Mouse (Mus musculus) macrophage (primary cell): ENCODE measurements around the gene E030030I06Rik. TPM values are rescaled to one million over a fixed set of nuclear protein-coding genes. Genes with fewer than 3 reads are reported as not detected.
"Not testable (repeated sequence)": the region's sequence is repeated elsewhere in the genome, so short reads cannot be mapped to it uniquely, and the experiment has no call there.

Experiments
- H3K27ac ChIP-seq: fragments of 350-480 bp; formaldehyde crosslinking; 2 replicates; pipeline ENCODE4 v1.9.0; 2021
- H3K36me3 ChIP-seq: fragments of 350-480 bp; formaldehyde crosslinking; 2 replicates; pipeline ENCODE4 v1.9.0; 2021; ENCODE audit errors: inconsistent target
- H3K4me3 ChIP-seq: fragments of 350-480 bp; formaldehyde crosslinking; 2 replicates; pipeline ENCODE4 v1.9.0; 2021; ENCODE audit errors: inconsistent target
- H3K79me2 ChIP-seq: fragments of 350-480 bp; formaldehyde crosslinking; 2 replicates; pipeline ENCODE4 v1.9.0; 2021; ENCODE audit errors: inconsistent target
- WGBS: methylation state at CpG from one replicate; pipeline ENCODE4 v1.1.7; 2026; ENCODE audit warnings: inconsistent platforms; ENCODE audit not compliant: missing documents; 5-methylcytosine and 5-hydroxymethylcytosine counted together
- polyA plus RNA-seq: library from polyadenylated mRNA; stranded (reverse); fragments of 250-400 nt; gene quantifications from 3 replicates; pipeline ENCODE4 v1.2.4, GENCODE M21; 2018; ENCODE audit warnings: inconsistent platforms

Gene E030030I06Rik
- polyA plus RNA-seq, 1 experiment from 2014 or later = 0.90 TPM

DNA sequence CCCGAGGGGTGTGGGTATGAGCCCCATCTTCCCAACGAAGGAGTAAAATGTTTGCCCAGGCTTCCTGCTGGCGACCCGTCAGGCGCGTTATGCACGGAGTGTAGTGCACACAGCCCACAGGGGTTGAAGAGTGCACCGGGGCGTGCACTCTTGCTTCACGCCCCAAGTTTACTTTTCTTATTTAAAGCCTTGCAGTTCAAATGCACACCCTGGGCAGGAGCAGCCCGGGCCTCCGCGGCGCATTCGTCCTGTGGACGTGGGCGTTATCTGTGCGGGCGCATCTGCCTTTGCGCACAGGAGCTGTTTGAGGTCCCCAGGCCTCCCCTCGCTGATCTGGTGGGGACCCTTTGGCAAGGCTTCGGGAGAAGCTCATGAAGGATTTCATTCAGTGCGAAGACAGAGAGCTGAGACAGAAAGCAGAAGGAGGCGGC is 10.1 kb upstream of the E030030I06Rik start:
- Histone ChIP-seq H3K36me3 (no peaks in the 10 kb centered on the region), H3K79me2 (no peaks in the 10 kb centered on the region), H3K4me3 (peak overlapping the region; percentile 28; the same call in 1 of the 2 replicates), H3K27ac (no peak overlapping the region)
- WGBS = 7% methylated on average over 24 of the region's 24 CpGs

GRCm38 (mm10) chr10:22158310-22158999 is 9.4 kb upstream of the E030030I06Rik start, which contains the start of the genes Raet1e and H60b:
TSS of gene Raet1e (plus strand) at chr10:22158569.
TSS of gene H60b (plus strand) at chr10:22158586.
- WGBS = 3% methylated on average over 38 of the region's 48 CpGs
- H3K27ac ChIP-seq = not testable (repeated sequence)

GRCm38 (mm10) chr10:22154871-22155799 is 6.1 kb upstream of the E030030I06Rik start:
- Histone ChIP-seq H3K27ac (no peak overlapping the region), H3K79me2 (no peaks in the 10 kb centered on the region), H3K4me3 (no peak overlapping the region), H3K36me3 (no peaks in the 10 kb centered on the region)
- 48% methylated on average over 3 of the region's 3 CpGs for WGBS

More at GRCm38 (mm10) chr10:22158310-22158999, 9.4 kb upstream of the E030030I06Rik start, which contains the start of the genes Raet1e and H60b:
- H3K4me3 ChIP-seq = peak within 1 kb of the TSS; percentile 28; the same call in 1 of the 2 replicates
- not testable (repeated sequence) for H3K79me2 ChIP-seq, H3K36me3 ChIP-seq

GRCm38 (mm10) chr10:22154127-22154526 is 5.1 kb upstream of the E030030I06Rik start:
- H3K4me3 ChIP-seq, H3K27ac ChIP-seq, H3K79me2 ChIP-seq, H3K36me3 ChIP-seq: not testable (repeated sequence)
- WGBS = 1% methylated on average over 20 of the region's 38 CpGs

GRCm38 (mm10) chr10:22153147-22153690 is 4.1 kb upstream of the E030030I06Rik start:
- H3K36me3 ChIP-seq, H3K27ac ChIP-seq, H3K4me3 ChIP-seq, H3K79me2 ChIP-seq: not testable (repeated sequence)
- 16% methylated on average over 5 of the region's 7 CpGs for WGBS

GRCm38 (mm10) chr10:22151863-22152640 is 3.0 kb upstream of the E030030I06Rik start:
- 6% methylated on average over 11 of the region's 11 CpGs for WGBS
- H3K4me3 ChIP-seq, H3K27ac ChIP-seq, H3K36me3 ChIP-seq: not testable (repeated sequence)
- H3K79me2 ChIP-seq = peaks cover 14% of the 10 kb centered on the region

- not testable (repeated sequence) for H3K4me3 ChIP-seq, H3K27ac ChIP-seq, H3K36me3 ChIP-seq
- 4% methylated on average over 50 of the region's 55 CpGs for WGBS
- peaks cover 15% of the 10 kb centered on the region for H3K79me2 ChIP-seq
Measured at GRCm38 (mm10) chr10:22151056-22151862, 2.2 kb upstream of the E030030I06Rik start.

- H3K4me3 ChIP-seq = no peak overlapping the region
- peaks cover 15% of the 10 kb centered on the region for H3K79me2 ChIP-seq
- no peak overlapping the region for H3K27ac ChIP-seq
- H3K36me3 ChIP-seq = no peaks in the 10 kb centered on the region
- WGBS = 2% methylated on average over 27 of the region's 27 CpGs
Measured at GRCm38 (mm10) chr10:22150593-22150992, 1.5 kb upstream of the E030030I06Rik start.

DNA sequence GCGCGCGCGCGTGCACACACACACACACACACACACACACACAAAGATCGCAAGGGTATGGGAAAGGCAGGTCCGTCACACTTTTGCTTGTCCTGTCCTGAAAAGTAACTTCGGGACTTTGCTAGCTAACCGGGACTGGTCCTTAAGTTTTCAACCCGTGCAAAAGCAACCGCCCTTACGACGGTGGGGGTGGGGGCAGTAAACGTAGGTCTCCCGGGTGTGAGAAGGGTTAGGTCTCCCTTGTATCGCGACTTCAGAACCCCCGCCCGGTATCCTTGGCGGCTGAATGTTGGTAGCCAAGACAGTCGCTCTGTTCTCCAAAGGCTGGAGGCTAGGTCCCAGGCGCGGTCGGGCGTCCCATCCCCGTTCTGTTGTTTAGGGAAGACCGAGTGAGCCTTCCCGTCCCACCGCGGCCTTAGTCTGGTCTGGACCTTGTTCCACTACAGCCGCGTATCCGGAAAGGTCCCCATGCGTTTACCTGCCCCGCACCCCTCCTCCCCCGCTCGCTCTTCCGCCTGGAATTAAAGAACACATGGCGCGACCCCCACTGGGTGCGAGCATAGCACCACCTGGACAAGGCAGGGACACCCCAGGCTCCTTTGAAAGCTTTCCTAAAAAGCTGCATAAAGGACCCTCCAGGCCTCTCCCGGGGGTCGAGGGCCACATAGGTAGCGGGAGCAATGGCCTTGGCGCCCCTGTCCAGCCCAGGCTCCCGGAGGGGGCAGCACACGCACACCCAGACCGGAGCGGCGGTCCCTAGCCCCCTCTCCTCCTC is 808 bp upstream of the E030030I06Rik start:
- Histone ChIP-seq H3K27ac (no peak overlapping the region), H3K4me3 (peak overlapping the region; percentile 87), H3K79me2 (peaks cover 15% of the 10 kb centered on the region), H3K36me3 (no peaks in the 10 kb centered on the region)
- WGBS = 4% methylated on average over 43 of the region's 50 CpGs

DNA sequence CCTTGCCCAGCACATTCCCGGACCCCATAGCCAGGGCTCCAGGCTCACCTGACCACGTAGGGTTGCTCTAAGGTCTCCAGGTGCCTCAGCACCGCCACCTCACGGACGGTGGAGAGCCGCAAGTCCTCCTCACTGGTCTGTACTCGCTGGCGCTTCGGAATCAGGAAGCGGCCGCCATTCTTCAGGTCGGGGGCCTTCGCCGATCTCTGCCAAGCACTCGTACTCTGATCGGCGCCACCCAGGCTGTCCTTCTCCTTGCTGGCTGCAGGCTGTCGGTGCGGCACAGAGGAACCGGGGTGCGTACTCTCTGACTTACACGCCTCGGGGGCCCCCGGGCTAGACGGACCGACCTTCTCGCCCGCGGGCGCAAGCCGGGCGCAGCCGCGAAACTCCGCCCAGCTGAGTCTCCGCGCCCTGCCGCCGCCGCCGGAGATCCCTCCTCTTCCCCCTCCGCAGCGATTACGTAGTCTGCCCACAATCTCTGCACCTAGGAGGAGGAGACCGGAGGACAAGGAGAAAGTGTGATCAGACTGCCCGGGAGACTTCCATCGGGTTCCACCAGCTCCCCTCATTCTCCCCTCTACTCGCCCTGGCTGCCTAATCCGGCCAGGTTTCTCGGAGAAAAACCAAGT is 513 bp downstream of the E030030I06Rik start:
- WGBS = 3% methylated on average over 50 of the region's 50 CpGs
- Histone ChIP-seq H3K27ac (peak overlapping the region; percentile 63), H3K79me2 (peaks cover 15% of the 10 kb centered on the region), H3K36me3 (no peaks in the 10 kb centered on the region), H3K4me3 (peak overlapping the region; percentile 87)

GRCm38 (mm10) chr10:22142926-22143325 is 6.1 kb downstream of the E030030I06Rik start:
- Histone ChIP-seq H3K36me3 (no peaks in the 10 kb centered on the region), H3K27ac (no peak overlapping the region), H3K4me3 (no peak overlapping the region), H3K79me2 (peaks cover 10% of the 10 kb centered on the region)
- WGBS = 50% methylated on average over 4 of the region's 5 CpGs

DNA sequence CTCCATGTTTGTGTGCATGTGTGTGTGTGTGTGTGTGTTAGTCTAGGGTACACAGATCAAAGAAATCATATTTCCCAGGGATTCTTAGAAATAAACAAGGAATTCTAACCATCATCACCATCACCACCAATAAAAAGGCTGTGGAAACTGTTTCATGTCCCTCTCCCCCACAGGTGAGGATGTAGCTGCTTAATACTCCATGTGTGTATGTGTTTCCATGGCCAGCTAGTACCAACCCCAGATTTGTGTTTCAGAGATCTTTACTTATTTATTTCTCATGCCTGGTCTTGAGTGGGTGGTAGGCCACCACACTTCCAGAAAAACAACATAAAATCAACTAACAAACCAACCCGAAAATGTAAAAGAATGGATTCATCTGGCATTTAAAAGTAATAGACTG is 6.9 kb downstream of the E030030I06Rik start:
- not testable (repeated sequence) for H3K79me2 ChIP-seq, H3K4me3 ChIP-seq, H3K36me3 ChIP-seq, H3K27ac ChIP-seq
- 89% methylated on average over 1 of the region's 1 CpGs for WGBS
